Mouse (Mus musculus) stomach, embryonic 14.5 days (tissue): ENCODE measurements around the gene Drc1. TPM values are rescaled to one million over a fixed set of nuclear protein-coding genes. Genes with fewer than 3 reads are reported as not detected.

Experiments
- ATAC-seq: fragments of 200-750 bp; cut with Nextera tagmentation; 2 replicates; pipeline ENCODE4 v1.8.0; 2017; ENCODE audit warnings: low read depth, moderate TSS enrichment; ENCODE audit not compliant: insufficient number of reproducible peaks, insufficient read depth, low FRiP score
- H3K27ac ChIP-seq: fragments of 300-500 bp; sonication (generic); 2 replicates; pipeline ENCODE4 v1.5.1; 2014; ENCODE audit warnings: mild to moderate bottlenecking, low read length, moderate library complexity, mixed read lengths
- H3K27me3 ChIP-seq: fragments of 300-500 bp; sonication (generic); 2 replicates; pipeline ENCODE4 v1.6.1; 2014; ENCODE audit warnings: low read length, control low read depth, mixed read lengths; ENCODE audit not compliant: control insufficient read depth, insufficient read depth
- H3K36me3 ChIP-seq: fragments of 300-500 bp; sonication (generic); 2 replicates; pipeline ENCODE4 v1.6.1; 2014; ENCODE audit warnings: mild to moderate bottlenecking, control low read depth, low read length, moderate library complexity, mixed read lengths; ENCODE audit not compliant: control insufficient read depth, insufficient read depth
- H3K4me1 ChIP-seq: fragments of 300-500 bp; sonication (generic); 2 replicates; pipeline ENCODE4 v1.6.1; 2014; ENCODE audit warnings: low read length, control low read depth, mixed read lengths; ENCODE audit not compliant: control insufficient read depth, insufficient read depth
- H3K4me2 ChIP-seq: fragments of 300-500 bp; sonication (generic); replicated peaks from 2 replicates; pipeline ENCODE4 v1.6.1; 2014; ENCODE audit warnings: low read depth, low read length, control low read depth
- H3K4me3 ChIP-seq: fragments of 300-500 bp; sonication (generic); 2 replicates; pipeline ENCODE4 v1.5.1; 2014; ENCODE audit warnings: low read depth, low read length, control low read depth
- H3K9ac ChIP-seq: fragments of 300-500 bp; sonication (generic); replicated peaks from 2 replicates; pipeline ENCODE4 v1.6.1; 2014; ENCODE audit warnings: low read depth, mild to moderate bottlenecking, control low read depth, low read length, moderate library complexity, mixed read lengths
- H3K9me3 ChIP-seq: fragments of 300-500 bp; sonication (generic); 2 replicates; pipeline ENCODE4 v1.6.1; 2016; ENCODE audit warnings: low read depth, low read length, control low read depth; ENCODE audit not compliant: control insufficient read depth
- WGBS: fragments of 180-500 bp; shearing (Covaris S2); extraction: QIAGEN DNeasy Blood & Tissue Kit; methylation state at CpG from one replicate; pipeline ENCODE4 v1.1.7; 2014; 5-methylcytosine and 5-hydroxymethylcytosine counted together
- polyA plus RNA-seq: library from polyadenylated mRNA; unstranded; fragments of >200 nt; fragmentation: Nextera tagmentation; extraction: Ambion mirVana; gene quantifications from 2 replicates; pipeline ENCODE4 v1.2.1, GENCODE M21; 2014

Drc1 gene
- polyA plus RNA-seq, 1 experiment from 2014 or later, result 0.64 TPM

GRCm38 (mm10) chr5:30276361-30276760 is 4.8 kb upstream of the Drc1 start:
- Histone ChIP-seq H3K36me3 (no peaks in the 10 kb centered on the region), H3K9ac (no peak overlapping the region), H3K9me3 (no peaks in the 10 kb centered on the region), H3K4me3 (no peak overlapping the region), H3K4me1 (no peaks in the 10 kb centered on the region; the same call in 1 of the 2 replicates), H3K27me3 (no peaks in the 10 kb centered on the region), H3K27ac (no peak overlapping the region), H3K4me2 (no peak overlapping the region)
- no peak for ATAC-seq
- WGBS, result 80% methylated on average over 2 of the region's 2 CpGs

DNA sequence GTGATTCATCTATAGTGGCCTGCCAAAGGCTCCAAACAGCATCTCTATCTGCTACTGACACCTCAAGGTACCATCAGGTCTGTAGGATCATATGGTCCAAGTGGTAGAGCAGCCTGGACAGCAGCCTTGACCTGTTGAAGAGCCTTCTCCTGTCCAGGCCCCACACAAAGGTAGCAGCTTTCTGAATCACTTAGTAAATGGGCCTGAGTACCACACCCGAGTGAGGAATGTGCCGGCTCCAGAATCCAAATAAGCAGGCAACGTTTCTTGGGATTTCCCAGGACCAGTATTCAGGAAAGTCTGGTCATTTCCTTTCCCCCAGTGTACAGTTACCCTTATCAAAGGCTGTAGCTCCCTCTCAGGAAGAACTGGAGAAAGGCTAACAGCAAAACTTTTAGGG is 2.2 kb upstream of the Drc1 start:
- ATAC-seq, result no peak
- Histone ChIP-seq H3K9ac (no peak overlapping the region), H3K4me1 (no peaks in the 10 kb centered on the region; the same call in 1 of the 2 replicates), H3K36me3 (no peaks in the 10 kb centered on the region), H3K9me3 (no peaks in the 10 kb centered on the region), H3K27ac (no peak overlapping the region), H3K27me3 (no peaks in the 10 kb centered on the region), H3K4me3 (no peak overlapping the region), H3K4me2 (no peak overlapping the region)
- 54% methylated on average over 3 of the region's 3 CpGs for WGBS

DNA sequence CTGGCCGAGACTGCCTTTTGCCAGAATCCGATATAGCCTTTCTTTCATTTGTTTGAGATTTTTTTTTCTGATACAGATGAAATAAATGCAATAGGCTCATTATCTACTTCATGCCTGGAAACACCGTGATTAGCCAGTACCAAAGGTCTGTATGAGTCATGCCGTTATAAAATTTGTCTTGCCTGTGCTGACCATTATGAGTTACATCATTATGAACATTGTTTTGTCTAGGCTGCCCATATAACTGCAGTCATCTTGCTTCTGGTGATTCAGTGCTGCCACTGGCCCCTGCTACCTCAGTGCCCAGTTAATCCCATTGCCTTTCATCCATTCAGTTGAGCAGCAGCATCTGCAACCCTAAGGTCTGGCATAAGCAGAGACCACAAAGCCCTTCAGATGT is 1.7 kb upstream of the Drc1 start:
- WGBS, result 76% methylated on average over 4 of the region's 4 CpGs
- H3K4me1 ChIP-seq, result no peaks in the 10 kb centered on the region; the same call in 1 of the 2 replicates
- H3K4me3 ChIP-seq, result no peak overlapping the region
- no peak overlapping the region for H3K9ac ChIP-seq
- H3K27ac ChIP-seq, result no peak overlapping the region
- no peaks in the 10 kb centered on the region for H3K36me3 ChIP-seq
- no peak for ATAC-seq
- H3K9me3 ChIP-seq, result no peaks in the 10 kb centered on the region
- H3K27me3 ChIP-seq, result no peaks in the 10 kb centered on the region
- H3K4me2 ChIP-seq, result no peak overlapping the region

DNA sequence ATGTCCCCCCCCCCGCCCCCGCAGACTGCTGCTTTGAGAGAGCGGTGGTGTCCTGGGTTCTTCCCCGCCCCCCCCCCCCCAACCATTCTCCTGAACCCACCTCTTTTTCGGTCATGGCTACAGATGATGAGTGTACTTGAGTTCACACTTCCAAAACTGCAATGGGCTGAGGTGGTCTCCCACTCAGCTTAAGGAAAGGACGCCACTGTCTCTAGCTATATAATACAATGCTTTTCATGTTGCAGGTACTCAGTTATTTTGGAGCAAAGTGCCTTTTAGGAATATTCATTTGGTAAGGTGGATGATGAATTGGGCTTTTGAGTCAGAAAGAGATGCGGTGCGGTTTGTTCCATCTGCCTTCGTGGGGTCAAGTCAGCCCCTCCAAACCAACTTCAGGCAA is 324 bp upstream of the Drc1 start:
- no peaks in the 10 kb centered on the region for H3K27me3 ChIP-seq
- no peaks in the 10 kb centered on the region; the same call in 1 of the 2 replicates for H3K4me1 ChIP-seq
- H3K4me3 ChIP-seq, result peak overlapping the region; percentile 16
- 44% methylated on average over 9 of the region's 9 CpGs for WGBS
- 0 out of 2 replicates have a peak, but pooled peaks cover 3% of the 10 kb centered on the region for H3K9me3 ChIP-seq
- ATAC-seq, result no peak
- H3K36me3 ChIP-seq, result no peaks in the 10 kb centered on the region
- no peak overlapping the region for H3K27ac ChIP-seq
- no peak overlapping the region for H3K9ac ChIP-seq
- H3K4me2 ChIP-seq, result peak overlapping the region; percentile 46

GRCm38 (mm10) chr5:30285944-30286799 is 5.0 kb downstream of the Drc1 start:
- H3K4me2 ChIP-seq, result no peak overlapping the region
- H3K27ac ChIP-seq, result peak overlapping the region; percentile 41; the same call in 1 of the 2 replicates
- H3K4me1 ChIP-seq, result no peaks in the 10 kb centered on the region; the same call in 1 of the 2 replicates
- no peak overlapping the region for H3K4me3 ChIP-seq
- 58% methylated on average over 10 of the region's 10 CpGs for WGBS
- ATAC-seq, result 0 out of 2 replicates have a peak, but pooled peaks have one; percentile 10
- H3K36me3 ChIP-seq, result no peaks in the 10 kb centered on the region
- no peaks in the 10 kb centered on the region for H3K27me3 ChIP-seq
- H3K9me3 ChIP-seq, result 0 out of 2 replicates have a peak, but pooled peaks cover 3% of the 10 kb centered on the region
- no peak overlapping the region for H3K9ac ChIP-seq

GRCm38 (mm10) chr5:30287106-30287882 is 6.1 kb downstream of the Drc1 start:
- Histone ChIP-seq H3K4me1 (no peaks in the 10 kb centered on the region), H3K9me3 (0 out of 2 replicates have a peak, but pooled peaks cover 3% of the 10 kb centered on the region), H3K27ac (no peak overlapping the region)

GRCm38 (mm10) chr5:30340815-30341214 is 59.6 kb downstream of the Drc1 start:
- Histone ChIP-seq H3K4me3 (no peak overlapping the region), H3K36me3 (no peaks in the 10 kb centered on the region), H3K9ac (no peak overlapping the region), H3K4me2 (no peak overlapping the region), H3K27me3 (no peaks in the 10 kb centered on the region), H3K27ac (no peak overlapping the region), H3K4me1 (no peaks in the 10 kb centered on the region; the same call in 1 of the 2 replicates), H3K9me3 (no peaks in the 10 kb centered on the region)
- 77% methylated on average over 5 of the region's 5 CpGs for WGBS
- ATAC-seq, result no peak

More at GRCm38 (mm10) chr5:30287106-30287882, 6.1 kb downstream of the Drc1 start:
- H3K36me3 ChIP-seq, result no peaks in the 10 kb centered on the region
- 68% methylated on average over 9 of the region's 9 CpGs for WGBS
- ATAC-seq, result peak; percentile 49; the same call in 1 of the 2 replicates
- H3K4me3 ChIP-seq, result no peak overlapping the region
- no peaks in the 10 kb centered on the region for H3K27me3 ChIP-seq
- H3K4me2 ChIP-seq, result no peak overlapping the region
- H3K9ac ChIP-seq, result no peak overlapping the region

DNA sequence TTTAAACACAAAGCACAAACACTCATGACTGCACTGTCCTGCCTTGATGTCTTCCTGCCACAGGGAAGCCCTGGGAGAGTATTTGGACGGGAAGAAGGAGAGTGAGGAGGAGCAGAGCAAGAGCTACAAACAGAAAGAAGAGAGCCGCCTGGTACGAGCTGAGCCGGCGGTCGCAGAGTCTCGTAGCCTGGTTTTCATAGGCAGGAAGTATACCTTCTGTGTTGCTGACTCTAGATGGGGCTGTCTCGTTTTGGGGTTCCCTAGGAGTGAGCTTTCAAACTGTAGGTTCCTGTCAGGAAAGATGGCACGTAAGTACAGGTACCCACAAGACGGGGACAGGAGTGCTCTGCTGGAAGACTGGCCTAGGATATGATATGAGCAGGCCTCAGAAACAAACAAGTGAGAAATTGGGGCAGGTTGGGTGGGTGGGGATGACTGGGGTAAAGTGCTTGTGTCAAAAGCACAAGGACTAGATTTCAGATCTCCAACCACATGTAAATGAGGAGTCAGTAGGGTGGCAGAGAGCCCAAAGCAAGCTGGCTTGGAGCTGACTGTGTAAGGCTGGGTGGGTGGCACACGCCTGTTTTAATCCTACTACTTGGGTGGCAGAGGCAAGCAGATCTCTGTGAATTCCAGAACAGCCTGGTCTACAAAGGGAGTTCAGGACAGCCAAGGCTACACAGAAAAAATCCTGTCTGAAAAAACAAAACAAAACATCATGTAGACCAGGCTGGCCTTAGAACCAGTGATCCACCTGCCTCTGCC is 60.6 kb downstream of the Drc1 start:
- no peak for ATAC-seq
- H3K9me3 ChIP-seq, result no peaks in the 10 kb centered on the region
- no peaks in the 10 kb centered on the region; the same call in 1 of the 2 replicates for H3K4me1 ChIP-seq
- no peak overlapping the region for H3K4me3 ChIP-seq
- 81% methylated on average over 11 of the region's 11 CpGs for WGBS
- H3K9ac ChIP-seq, result no peak overlapping the region
- H3K27ac ChIP-seq, result no peak overlapping the region
- H3K27me3 ChIP-seq, result no peaks in the 10 kb centered on the region
- no peaks in the 10 kb centered on the region for H3K36me3 ChIP-seq
- H3K4me2 ChIP-seq, result no peak overlapping the region
